Mouse (Mus musculus): Measurements from ENCODE around the gene Grk5. TPM values are rescaled to one million over a fixed set of nuclear protein-coding genes. Genes with fewer than 3 reads are reported as not detected.

The Grk5 gene
- polyA plus RNA-seq, 1 experiment from 2014 or later: 2.8 TPM

Other genes with a start within 250 kb of the Grk5 start
- gene Nanos1, start 133.8 kb upstream of the Grk5 start, polyA plus RNA-seq (2015; fragmentation: Nextera tagmentation; extraction: Ambion mirVana): 1.5 and 1.6 TPM in 2 replicates
- 135 and 145 TPM in 2 replicates for gene Eif3a, start 99.1 kb upstream of the Grk5 start, polyA plus RNA-seq (2015; fragmentation: Nextera tagmentation; extraction: Ambion mirVana)
- 30.8 and 33.1 TPM in 2 replicates for gene Fam45a, start 78.2 kb upstream of the Grk5 start, polyA plus RNA-seq (2015; fragmentation: Nextera tagmentation; extraction: Ambion mirVana)
- 5.7 and 5.8 TPM in 2 replicates for gene Sfxn4, start 28.3 kb upstream of the Grk5 start, polyA plus RNA-seq (2015; fragmentation: Nextera tagmentation; extraction: Ambion mirVana)
- gene Prdx3, start 15.2 kb upstream of the Grk5 start, polyA plus RNA-seq (2015; fragmentation: Nextera tagmentation; extraction: Ambion mirVana): 122 and 128 TPM in 2 replicates

Data from stomach, embryonic 15.5 days (tissue).